Comparison of ENCODE assay signal across 17 mouse cellular contexts in genomic region chr15:101256463-101257206, GRCm38 (mm10). TPM values are rescaled to one million over a fixed set of nuclear protein-coding genes. Genes with fewer than 3 reads are reported as not detected.
DNase-seq lines count a peak whose midpoint lies in the region; ATAC-seq and TF ChIP-seq lines count a peak whose summit lies in the region.
"Had no signal": no experiment of that assay in that cellular context is flagged by ENCODE, and none has a peak within 500 bp of the region (broad histone marks: within the 10 kb centered on the region; RNA-seq: fewer than 3 reads in every experiment).

No protein-coding gene starts in this region.

- H3ac ChIP-seq in myocyte (ENCODE audit: control insufficient read depth, insufficient read length) = no peak overlapping the region

- H3K36me3 ChIP-seq in embryonic facial prominence, embryonic 11.5 days (replicated peaks; ENCODE audit: control insufficient read depth, insufficient read depth, low read depth, low read length) = no peaks in the 10 kb centered on the region
- H3K36me3 ChIP-seq in embryonic facial prominence, embryonic 10.5 days (replicated peaks) = 0 out of 2 replicates have a peak, but pooled peaks cover 7% of the 10 kb centered on the region
- H3K36me3 ChIP-seq in heart, embryonic 16.5 days (ENCODE audit: control insufficient read depth, insufficient read depth) = no peaks in the 10 kb centered on the region
- H3K36me3 ChIP-seq in heart, adult 2 months (ENCODE audit: control insufficient read depth, insufficient read depth, low read length) = no peaks in the 10 kb centered on the region
- H3K36me3 ChIP-seq in myocyte (ENCODE audit: control insufficient read depth, insufficient read depth) = no peaks in the 10 kb centered on the region
- H3K36me3 ChIP-seq: forebrain, embryonic 15.5 days; neural tube, embryonic 13.5 days had no signal

- no peaks in the 10 kb centered on the region for H3K79me2 ChIP-seq in heart, adult 2 months (replicated peaks; ENCODE audit: control insufficient read depth, insufficient read depth, low read length)
- no peaks in the 10 kb centered on the region for H3K79me2 ChIP-seq in myocyte (ENCODE audit: control insufficient read depth, insufficient read depth)

- no peak overlapping the region for H3K27ac ChIP-seq in embryonic facial prominence, embryonic 11.5 days (replicated peaks; ENCODE audit: low read depth, low read length)
- no peak overlapping the region for H3K27ac ChIP-seq in embryonic facial prominence, embryonic 10.5 days (replicated peaks)
- H3K27ac ChIP-seq in heart, embryonic 16.5 days (ENCODE audit: low read length) = peak overlapping the region; percentile 21; the same call in 1 of the 2 replicates
- H3K27ac ChIP-seq in heart, adult 2 months = no peak overlapping the region
- H3K27ac ChIP-seq: forebrain, embryonic 15.5 days; limb, embryonic 12.5 days; neural tube, embryonic 13.5 days had no signal

- no peak for TF ChIP-seq EP300 in heart, adult 2 months (IDR thresholded peaks at IDR 0.05; ENCODE audit: insufficient read depth, low read depth, low read length)

- no peak for ATAC-seq in embryonic facial prominence, embryonic 11.5 days (replicated peaks; ENCODE audit: insufficient number of reproducible peaks, low FRiP score, low TSS enrichment, low read depth)
- no peak for ATAC-seq in heart, embryonic 16.5 days (replicated peaks; ENCODE audit: extremely low read depth, insufficient read depth, low FRiP score)
- ATAC-seq: forebrain, embryonic 15.5 days; midbrain, embryonic 16.5 days had no signal

- H3K9ac ChIP-seq in embryonic facial prominence, embryonic 11.5 days (replicated peaks; ENCODE audit: low read length) = no peak overlapping the region
- H3K9ac ChIP-seq in heart, embryonic 16.5 days (ENCODE audit: low read length) = peak overlapping the region; percentile 16; the same call in 1 of the 2 replicates
- no peak overlapping the region for H3K9ac ChIP-seq in heart, adult 2 months (ENCODE audit: low read depth, low read length)
- H3K9ac ChIP-seq: forebrain, embryonic 15.5 days; limb, embryonic 12.5 days; neural tube, embryonic 13.5 days had no signal

- H3K4me3 ChIP-seq in embryonic facial prominence, embryonic 11.5 days (ENCODE audit: low read depth, low read length) = no peak overlapping the region
- no peak overlapping the region for H3K4me3 ChIP-seq in embryonic facial prominence, embryonic 10.5 days
- no peak overlapping the region for H3K4me3 ChIP-seq in heart, embryonic 16.5 days (ENCODE audit: low read length)
- no peak overlapping the region for H3K4me3 ChIP-seq in heart, adult 2 months
- no peak overlapping the region for H3K4me3 ChIP-seq in myocyte
- H3K4me3 ChIP-seq: forebrain, embryonic 15.5 days; limb, embryonic 12.5 days; neural tube, embryonic 13.5 days had no signal

- H3K4me2 ChIP-seq in embryonic facial prominence, embryonic 11.5 days (ENCODE audit: low read depth, low read length) = peak overlapping the region; percentile 13; the same call in 1 of the 2 replicates
- H3K4me2 ChIP-seq in heart, embryonic 16.5 days (ENCODE audit: low read depth, low read length) = no peak overlapping the region; the same call in 1 of the 2 replicates
- H3K4me2 ChIP-seq in myocyte (ENCODE audit: low read depth) = peak overlapping the region; percentile 18
- H3K4me2 ChIP-seq: forebrain, embryonic 15.5 days; limb, embryonic 12.5 days; neural tube, embryonic 13.5 days had no signal

- 77% methylated on average over 14 of the region's 14 CpGs for WGBS in embryonic facial prominence, embryonic 11.5 days
- WGBS in embryonic facial prominence, embryonic 10.5 days = 77% methylated on average over 14 of the region's 14 CpGs
- 63% methylated on average over 14 of the region's 14 CpGs for WGBS in heart, embryonic 16.5 days
- WGBS in heart, adult 2 months = 73% methylated on average over 14 of the region's 14 CpGs

- no peak for TF ChIP-seq CTCF in heart, adult 2 months (IDR thresholded peaks at IDR 0.05)

- no peaks in the 10 kb centered on the region for H3K9me3 ChIP-seq in embryonic facial prominence, embryonic 11.5 days (replicated peaks; ENCODE audit: control insufficient read depth, low read length)
- H3K9me3 ChIP-seq in embryonic facial prominence, embryonic 10.5 days = no peaks in the 10 kb centered on the region
- no peaks in the 10 kb centered on the region for H3K9me3 ChIP-seq in heart, embryonic 16.5 days (replicated peaks; ENCODE audit: control insufficient read depth, low read length)
- H3K9me3 ChIP-seq: forebrain, embryonic 15.5 days; limb, embryonic 12.5 days; neural tube, embryonic 13.5 days had no signal

- no peaks in the 10 kb centered on the region; the same call in 1 of the 2 replicates for H3K27me3 ChIP-seq in embryonic facial prominence, embryonic 11.5 days (ENCODE audit: control insufficient read depth, insufficient read depth, low read length)
- no peaks in the 10 kb centered on the region; the same call in 1 of the 2 replicates for H3K27me3 ChIP-seq in embryonic facial prominence, embryonic 10.5 days (replicated peaks; ENCODE audit: low read depth, poor library complexity, severe bottlenecking)
- H3K27me3 ChIP-seq in heart, embryonic 16.5 days (ENCODE audit: control insufficient read depth, insufficient read depth, low read length) = no peaks in the 10 kb centered on the region
- no peaks in the 10 kb centered on the region for H3K27me3 ChIP-seq in heart, adult 2 months (ENCODE audit: control insufficient read depth, insufficient read depth, low read length)
- no peaks in the 10 kb centered on the region for H3K27me3 ChIP-seq in myocyte (ENCODE audit: control insufficient read depth, insufficient read depth, insufficient read length)
- H3K27me3 ChIP-seq: forebrain, embryonic 15.5 days had no signal

- intact Hi-C loops in heart, adult 2 months (cut with DNase I) = no loop called here

- H3K4me1 ChIP-seq in embryonic facial prominence, embryonic 11.5 days (ENCODE audit: control insufficient read depth, insufficient read depth, low read length) = no peaks in the 10 kb centered on the region
- H3K4me1 ChIP-seq in embryonic facial prominence, embryonic 10.5 days = peaks cover 61% of the 10 kb centered on the region
- H3K4me1 ChIP-seq in heart, embryonic 16.5 days (ENCODE audit: control insufficient read depth, insufficient read depth, low read length) = peaks cover 50% of the 10 kb centered on the region
- peaks cover 18% of the 10 kb centered on the region for H3K4me1 ChIP-seq in heart, adult 2 months (ENCODE audit: control insufficient read depth, insufficient read depth, low read length)

- no peak for TF ChIP-seq POLR2A in heart, adult 2 months (IDR thresholded peaks at IDR 0.05; ENCODE audit: insufficient read depth, low read depth, low read length)
- no peak for TF ChIP-seq POLR2A in myocyte (IDR thresholded peaks at IDR 0.05; ENCODE audit: insufficient read length, low read depth)

- no peak for DNase-seq in embryonic facial prominence, embryonic 11.5 days (ENCODE audit: low spot score)
- DNase-seq in embryonic facial prominence, embryonic 10.5 days (ENCODE audit: low spot score) = no peak
- DNase-seq in heart, adult 2 months = no peak
- peak; percentile 40 for DNase-seq in testis, postnatal 10 days (ENCODE audit: low spot score)
- DNase-seq in testis, postnatal 14 days (ENCODE audit: low spot score) = no peak
- DNase-seq in urinary bladder, postnatal 36 days (ENCODE audit: low spot score in 2 of 2) = no peak
- DNase-seq: cerebellum, adult 2 months; layer of hippocampus, postnatal 36 days; right cerebral cortex, postnatal 4 days had no signal

TF ChIP-seq in myocyte, 11 proteins besides CTCF, POLR2A, EP300 and RAD21:
- TF ChIP-seq REST (IDR thresholded peaks at IDR 0.05; ENCODE audit: insufficient read depth, insufficient read length) (no peak), TCF3 (IDR thresholded peaks at IDR 0.05; ENCODE audit: insufficient read length, low read depth) (no peak), MAX (IDR thresholded peaks at IDR 0.05; ENCODE audit: low read depth) (no peak), MYOD1 (IDR thresholded peaks at IDR 0.05; ENCODE audit: control insufficient read depth in 1 of 3, insufficient read length in 2 of 3, low read depth in 2 of 3) (no peak), SRF (IDR thresholded peaks at IDR 0.05; ENCODE audit: control insufficient read depth, insufficient read length, low read depth) (no peak), CEBPB (IDR thresholded peaks at IDR 0.05; ENCODE audit: insufficient read depth, poor library complexity, severe bottlenecking) (no peak)

RNA-seq across cellular contexts. Expression of gene Nr4a1, which starts 2.6 kb away (rescaled TPM):
- 2.2 and 3.0 TPM in 2 replicates for polyA plus RNA-seq in embryonic facial prominence, embryonic 11.5 days (2014; fragmentation: Nextera tagmentation; extraction: Ambion mirVana)
- 4.7 and 5.3 TPM in 2 replicates for polyA plus RNA-seq in embryonic facial prominence, embryonic 10.5 days (2016; fragmentation: Nextera tagmentation; extraction: Ambion mirVana)
- polyA plus RNA-seq in heart, embryonic 16.5 days (2015; fragmentation: Nextera tagmentation; extraction: Ambion mirVana) = 12.6 and 13.5 TPM in 2 replicates
- total RNA-seq in heart, adult 2 months (2021) = 10 to 100 TPM; 12.1 to 45.3 TPM
- polyA plus RNA-seq in heart, adult 2 months (2012; rRNA removed) = 17.0 and 23.8 TPM in 2 replicates
- 15.3 TPM for polyA plus RNA-seq in myocyte (2012; fragmentation: generic; extraction: Trizol)

RNA-seq across cellular contexts. Expression of gene Atg101, which starts 27.4 kb away (rescaled TPM):
- polyA plus RNA-seq in embryonic facial prominence, embryonic 11.5 days (2014; fragmentation: Nextera tagmentation; extraction: Ambion mirVana) = 63.8 and 65.8 TPM in 2 replicates
- 86.5 and 91.5 TPM in 2 replicates for polyA plus RNA-seq in embryonic facial prominence, embryonic 10.5 days (2016; fragmentation: Nextera tagmentation; extraction: Ambion mirVana)
- 64.5 and 68.9 TPM in 2 replicates for polyA plus RNA-seq in heart, embryonic 16.5 days (2015; fragmentation: Nextera tagmentation; extraction: Ambion mirVana)
- total RNA-seq in heart, adult 2 months (2021) = 10 to 100 TPM; 21.2 to 22.4 TPM
- polyA plus RNA-seq in heart, adult 2 months (2012; rRNA removed) = 26.4 and 29.3 TPM in 2 replicates
- 110 TPM for polyA plus RNA-seq in myocyte (2012; fragmentation: generic; extraction: Trizol)

RNA-seq across cellular contexts. Expression of gene Grasp, which starts 32.6 kb away (rescaled TPM):
- 5.6 and 6.0 TPM in 2 replicates for polyA plus RNA-seq in embryonic facial prominence, embryonic 11.5 days (2014; fragmentation: Nextera tagmentation; extraction: Ambion mirVana)
- polyA plus RNA-seq in embryonic facial prominence, embryonic 10.5 days (2016; fragmentation: Nextera tagmentation; extraction: Ambion mirVana) = 5.3 and 6.7 TPM in 2 replicates
- 3.1 and 3.4 TPM in 2 replicates for polyA plus RNA-seq in heart, embryonic 16.5 days (2015; fragmentation: Nextera tagmentation; extraction: Ambion mirVana)
- total RNA-seq in heart, adult 2 months (2021) = 10 to 100 TPM; 10.9 to 11.5 TPM
- polyA plus RNA-seq in heart, adult 2 months (2012; rRNA removed) = 7.4 and 7.6 TPM in 2 replicates
- 11.0 TPM for polyA plus RNA-seq in myocyte (2012; fragmentation: generic; extraction: Trizol)

RNA-seq across cellular contexts. Expression of gene 6030408B16Rik, which starts 36.4 kb away (rescaled TPM):
- polyA plus RNA-seq in embryonic facial prominence, embryonic 11.5 days (2014; fragmentation: Nextera tagmentation; extraction: Ambion mirVana) = 1.6 and 1.7 TPM in 2 replicates
- 0.59 and 0.71 TPM in 2 replicates for polyA plus RNA-seq in embryonic facial prominence, embryonic 10.5 days (2016; fragmentation: Nextera tagmentation; extraction: Ambion mirVana)
- polyA plus RNA-seq in heart, embryonic 16.5 days (2015; fragmentation: Nextera tagmentation; extraction: Ambion mirVana) = 2.8 and 7.1 TPM in 2 replicates
- 1 to 10 TPM in 1 of 2 experiments, under 1 TPM in 1; 0.70 to 1.1 TPM for total RNA-seq in heart, adult 2 months (2021)
- polyA plus RNA-seq in heart, adult 2 months (2012; rRNA removed) = 2.5 and 6.3 TPM in 2 replicates
- 0.16 TPM for polyA plus RNA-seq in myocyte (2012; fragmentation: generic; extraction: Trizol)
- total RNA-seq: gastrocnemius, adult 8-10 months had no signal
- polyA plus RNA-seq: large intestine, adult 2 months had no signal
